Mouse (Mus musculus): Measurements from ENCODE around the gene Mxd1. TPM values are rescaled to one million over a fixed set of nuclear protein-coding genes. Genes with fewer than 3 reads are reported as not detected.

The Mxd1 gene
- polyA plus RNA-seq, 1 experiment = 9.9 TPM

DNA sequence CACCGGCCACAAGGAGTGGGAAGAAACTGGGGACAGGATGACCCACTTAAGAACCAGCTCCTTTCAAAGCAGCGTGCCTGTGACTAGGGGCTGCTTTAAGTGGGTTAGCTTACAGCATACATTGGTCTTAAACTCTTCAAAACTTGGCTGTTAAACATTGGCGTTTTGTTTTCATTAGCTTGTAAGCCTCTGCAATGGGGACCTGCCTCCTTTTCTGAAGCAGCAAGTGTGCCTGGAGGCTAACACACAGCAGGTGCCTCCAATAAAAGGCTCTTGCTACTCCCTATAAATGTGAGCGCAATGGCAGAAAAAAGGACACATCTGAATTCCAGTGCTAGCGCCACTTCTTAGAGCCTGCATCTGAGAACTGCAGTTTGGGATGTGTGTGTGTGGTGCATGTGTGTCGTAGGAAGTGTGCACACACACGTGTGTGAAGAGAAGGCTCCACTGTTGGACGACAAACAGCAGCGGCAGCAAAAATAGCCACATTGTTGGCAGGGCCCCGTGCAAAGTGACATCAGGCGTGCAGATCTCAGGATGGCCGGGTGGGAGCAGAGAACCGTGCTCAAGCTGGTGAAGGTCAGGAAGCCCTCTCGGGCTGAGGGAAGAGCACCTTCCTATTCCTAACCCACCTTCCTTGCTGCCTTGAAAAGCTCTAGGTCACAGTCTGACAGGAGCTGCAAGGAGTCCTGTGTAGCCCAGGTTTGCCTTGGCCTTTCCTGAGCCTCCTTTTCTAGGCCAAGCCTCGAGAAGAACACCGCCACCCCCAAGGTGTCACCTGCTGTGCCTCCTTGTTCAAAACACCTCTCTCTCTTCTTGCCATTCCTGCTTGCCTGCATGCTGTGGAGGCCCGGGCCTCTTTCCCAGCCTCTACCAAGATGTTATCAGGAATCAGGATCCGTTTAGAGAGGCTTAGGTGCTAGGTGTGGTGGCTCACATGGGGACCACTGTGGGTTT is 44.6 kb downstream of the Mxd1 start:
- no peak for DNase-seq
- no peaks in the 10 kb centered on the region for H3K36me3 ChIP-seq (ENCODE audit: control insufficient read depth, insufficient read depth, low read length)
- WGBS = 58% methylated on average over 18 of the region's 18 CpGs
- no peak for TF ChIP-seq POLR2A (IDR thresholded peaks at IDR 0.05; ENCODE audit: low read depth, low read length)
- H3K27me3 ChIP-seq (replicated peaks; ENCODE audit: control insufficient read depth, insufficient read depth, low read length) = no peaks in the 10 kb centered on the region
- no peak overlapping the region for H3K4me3 ChIP-seq (ENCODE audit: insufficient read depth, low read depth, low read length)
- no peak overlapping the region for H3K27ac ChIP-seq (ENCODE audit: insufficient read depth, low read depth, low read length)
- no peaks in the 10 kb centered on the region for H3K4me1 ChIP-seq (ENCODE audit: control insufficient read depth, insufficient read depth, low read length)

- no peak overlapping the region for H3K4me3 ChIP-seq (ENCODE audit: insufficient read depth, low read depth, low read length)
- no peaks in the 10 kb centered on the region for H3K36me3 ChIP-seq (ENCODE audit: control insufficient read depth, insufficient read depth, low read length)
- H3K27me3 ChIP-seq (replicated peaks; ENCODE audit: control insufficient read depth, insufficient read depth, low read length) = no peaks in the 10 kb centered on the region
- DNase-seq = no peak
- WGBS = 79% methylated on average over 4 of the region's 4 CpGs
- no peak for TF ChIP-seq CTCF (conservative IDR thresholded peaks at IDR 0.05; ENCODE audit: insufficient read depth, insufficient read length, low read depth, low read length)
- H3K27ac ChIP-seq (ENCODE audit: insufficient read depth, low read depth, low read length) = no peak overlapping the region
- H3K4me1 ChIP-seq (ENCODE audit: control insufficient read depth, insufficient read depth, low read length) = no peaks in the 10 kb centered on the region
Observed at GRCm38 (mm10) chr6:86623201-86623600, 45.8 kb downstream of the Mxd1 start.

- no peak overlapping the region for H3K4me3 ChIP-seq (ENCODE audit: insufficient read depth, low read depth, low read length)
- no peak for TF ChIP-seq CTCF (conservative IDR thresholded peaks at IDR 0.05; ENCODE audit: insufficient read depth, insufficient read length, low read depth, low read length)
- TF ChIP-seq POLR2A (IDR thresholded peaks at IDR 0.05; ENCODE audit: low read depth, low read length) = no peak
- no peaks in the 10 kb centered on the region for H3K27me3 ChIP-seq (replicated peaks; ENCODE audit: control insufficient read depth, insufficient read depth, low read length)
- WGBS = 89% methylated on average over 4 of the region's 4 CpGs
- no peak for DNase-seq
- H3K4me1 ChIP-seq (ENCODE audit: control insufficient read depth, insufficient read depth, low read length) = peaks cover 5% of the 10 kb centered on the region; the same call in 1 of the 2 replicates
- no peaks in the 10 kb centered on the region for H3K36me3 ChIP-seq (ENCODE audit: control insufficient read depth, insufficient read depth, low read length)
- H3K27ac ChIP-seq (ENCODE audit: insufficient read depth, low read depth, low read length) = no peak overlapping the region
Observed at GRCm38 (mm10) chr6:86615301-86615700, 53.7 kb downstream of the Mxd1 start.

DNA sequence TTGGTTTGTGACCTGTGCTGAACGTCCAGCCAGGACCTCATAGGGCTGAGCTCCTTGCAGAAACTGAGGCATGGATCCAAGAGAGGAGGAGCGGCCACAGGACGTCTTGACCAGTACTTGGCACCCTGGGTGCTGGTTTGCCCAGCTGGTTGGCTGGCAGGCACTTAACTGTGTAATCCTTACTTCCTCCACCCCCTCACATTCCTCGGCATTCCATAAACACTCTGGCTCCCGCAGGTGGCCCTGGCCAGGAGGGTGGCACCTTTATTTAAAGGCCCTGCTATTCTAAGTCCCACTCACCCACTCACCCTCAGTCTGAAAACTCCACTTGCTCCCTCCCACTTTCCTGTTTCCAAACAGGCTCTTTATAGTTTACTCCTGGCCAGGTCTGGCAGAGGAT is 58.2 kb downstream of the Mxd1 start:
- 22% methylated on average over 5 of the region's 5 CpGs for WGBS
- no peaks in the 10 kb centered on the region for H3K36me3 ChIP-seq (ENCODE audit: control insufficient read depth, insufficient read depth, low read length)
- DNase-seq = peak; percentile 90
- 0 out of 2 replicates have a peak overlapping the region, but pooled peaks have one; percentile 26 for H3K27ac ChIP-seq (ENCODE audit: insufficient read depth, low read depth, low read length)
- no peaks in the 10 kb centered on the region for H3K27me3 ChIP-seq (replicated peaks; ENCODE audit: control insufficient read depth, insufficient read depth, low read length)
- no peak overlapping the region for H3K4me3 ChIP-seq (ENCODE audit: insufficient read depth, low read depth, low read length)
- H3K4me1 ChIP-seq (ENCODE audit: control insufficient read depth, insufficient read depth, low read length) = peaks cover 9% of the 10 kb centered on the region; the same call in 1 of the 2 replicates
- TF ChIP-seq CTCF (conservative IDR thresholded peaks at IDR 0.05; ENCODE audit: insufficient read depth, insufficient read length, low read depth, low read length) = no peak
- no peak for TF ChIP-seq POLR2A (IDR thresholded peaks at IDR 0.05; ENCODE audit: low read depth, low read length)

GRCm38 (mm10) chr6:86609235-86609634 is 59.7 kb downstream of the Mxd1 start:
- TF ChIP-seq CTCF (conservative IDR thresholded peaks at IDR 0.05; ENCODE audit: insufficient read depth, insufficient read length, low read depth, low read length) = no peak
- TF ChIP-seq POLR2A (IDR thresholded peaks at IDR 0.05; ENCODE audit: low read depth, low read length) = no peak
- Histone ChIP-seq H3K27ac (ENCODE audit: insufficient read depth, low read depth, low read length) (no peak overlapping the region), H3K4me1 (ENCODE audit: control insufficient read depth, insufficient read depth, low read length) (peaks cover 9% of the 10 kb centered on the region; the same call in 1 of the 2 replicates), H3K4me3 (ENCODE audit: insufficient read depth, low read depth, low read length) (no peak overlapping the region), H3K36me3 (ENCODE audit: control insufficient read depth, insufficient read depth, low read length) (no peaks in the 10 kb centered on the region), H3K27me3 (replicated peaks; ENCODE audit: control insufficient read depth, insufficient read depth, low read length) (no peaks in the 10 kb centered on the region)
- WGBS = 93% methylated on average over 6 of the region's 6 CpGs
- no peak for DNase-seq

DNA sequence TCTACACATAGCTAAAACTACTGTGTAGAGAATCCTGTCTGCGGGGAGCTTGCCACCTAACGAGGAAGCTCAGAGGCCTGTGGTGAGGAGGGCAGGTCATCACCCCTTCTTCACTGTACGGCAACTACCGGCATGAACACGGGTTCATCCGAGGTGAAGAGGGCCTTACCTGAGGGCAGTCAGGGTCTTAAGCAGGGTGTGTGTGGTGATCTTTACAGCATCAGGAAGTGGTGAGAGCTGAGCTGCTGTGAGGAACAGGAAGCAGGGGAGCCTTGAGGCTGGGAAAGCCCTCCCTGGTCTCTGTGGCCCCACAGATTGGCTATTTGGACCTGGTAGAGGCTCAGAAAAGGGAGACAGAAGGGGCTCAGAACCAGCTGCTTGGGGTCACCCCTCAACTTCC is 61.5 kb downstream of the Mxd1 start:
- Histone ChIP-seq H3K36me3 (ENCODE audit: control insufficient read depth, insufficient read depth, low read length) (no peaks in the 10 kb centered on the region), H3K27ac (ENCODE audit: insufficient read depth, low read depth, low read length) (no peak overlapping the region), H3K4me1 (ENCODE audit: control insufficient read depth, insufficient read depth, low read length) (peaks cover 9% of the 10 kb centered on the region; the same call in 1 of the 2 replicates), H3K4me3 (ENCODE audit: insufficient read depth, low read depth, low read length) (no peak overlapping the region), H3K27me3 (replicated peaks; ENCODE audit: control insufficient read depth, insufficient read depth, low read length) (no peaks in the 10 kb centered on the region)
- 81% methylated on average over 6 of the region's 6 CpGs for WGBS
- TF ChIP-seq CTCF (conservative IDR thresholded peaks at IDR 0.05; ENCODE audit: insufficient read depth, insufficient read length, low read depth, low read length) (no peak), POLR2A (IDR thresholded peaks at IDR 0.05; ENCODE audit: low read depth, low read length) (no peak)
- DNase-seq = no peak

DNA sequence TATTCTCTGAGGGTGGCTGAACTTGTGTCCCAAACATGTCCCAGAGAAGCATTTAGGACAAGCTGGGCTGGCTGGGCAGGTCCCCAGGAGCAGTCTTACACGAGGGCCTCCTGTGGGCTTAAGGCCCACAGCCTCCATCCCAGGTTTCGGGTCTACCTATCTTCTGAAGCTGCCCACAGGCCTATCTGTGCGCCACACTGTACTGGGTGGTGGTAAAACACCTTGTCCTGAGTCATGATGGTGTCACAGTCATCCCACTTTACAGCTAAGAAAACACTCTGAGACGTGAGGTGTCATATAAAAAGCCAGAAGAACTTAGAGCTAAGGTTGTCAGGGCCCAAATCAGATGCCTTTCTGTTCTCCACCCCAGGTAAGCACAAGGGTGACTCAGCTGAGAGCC is 62.7 kb downstream of the Mxd1 start:
- TF ChIP-seq POLR2A (IDR thresholded peaks at IDR 0.05; ENCODE audit: low read depth, low read length) (no peak), CTCF (conservative IDR thresholded peaks at IDR 0.05; ENCODE audit: insufficient read depth, insufficient read length, low read depth, low read length) (no peak)
- Histone ChIP-seq H3K27me3 (replicated peaks; ENCODE audit: control insufficient read depth, insufficient read depth, low read length) (no peaks in the 10 kb centered on the region), H3K4me3 (ENCODE audit: insufficient read depth, low read depth, low read length) (no peak overlapping the region), H3K4me1 (ENCODE audit: control insufficient read depth, insufficient read depth, low read length) (peaks cover 9% of the 10 kb centered on the region; the same call in 1 of the 2 replicates), H3K27ac (ENCODE audit: insufficient read depth, low read depth, low read length) (no peak overlapping the region), H3K36me3 (ENCODE audit: control insufficient read depth, insufficient read depth, low read length) (no peaks in the 10 kb centered on the region)
- WGBS = 91% methylated on average over 4 of the region's 4 CpGs
- DNase-seq = no peak
